ENCODE assay signal across 9 mouse cellular contexts in the genomic region with DNA sequence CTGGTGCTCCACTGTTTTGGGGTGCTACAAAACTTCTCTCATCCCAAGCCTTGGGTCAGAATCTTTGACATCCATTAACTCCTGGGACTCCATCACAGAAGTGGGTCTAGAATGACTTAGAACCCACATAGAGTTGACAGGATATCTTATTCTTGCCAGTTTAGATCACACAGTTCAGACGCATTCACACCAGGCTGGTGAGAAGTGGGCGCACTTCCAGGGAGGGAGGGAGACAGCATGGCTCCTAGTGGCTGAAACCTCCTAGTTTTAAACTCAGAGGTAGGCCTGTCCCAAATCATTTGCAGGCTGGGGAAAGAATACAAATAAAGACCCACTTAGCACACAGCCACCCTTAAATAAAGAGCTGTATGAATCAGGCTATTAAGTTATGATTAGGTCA. TPM values are rescaled to one million over a fixed set of nuclear protein-coding genes. Genes with fewer than 3 reads are reported as not detected.
A peak's percentile ranks its signal among the peaks of the same experiment; 100 is the strongest.
DNase-seq lines count a peak whose midpoint lies in the region; ATAC-seq lines count a peak whose summit lies in the region.
"Had no signal": no experiment of that assay in that cellular context is flagged by ENCODE, and none has a peak within 500 bp of the region (broad histone marks: within the 10 kb centered on the region; RNA-seq: fewer than 3 reads in every experiment).

No protein-coding gene starts in this region.

- H3K4me2 ChIP-seq in hindbrain, embryonic 16.5 days (ENCODE audit: low read length), result no peak overlapping the region
- no peak overlapping the region for H3K4me2 ChIP-seq in hindbrain, embryonic 11.5 days (replicated peaks; ENCODE audit: low read depth, low read length)
- H3K4me2 ChIP-seq in midbrain, embryonic 14.5 days (ENCODE audit: low read length), result no peak overlapping the region
- H3K4me2 ChIP-seq in midbrain, embryonic 11.5 days, result no peak overlapping the region
- H3K4me2 ChIP-seq in intestine, embryonic 15.5 days (replicated peaks), result no peak overlapping the region
- no peak overlapping the region for H3K4me2 ChIP-seq in stomach, embryonic 14.5 days (replicated peaks; ENCODE audit: low read depth, low read length)

- no peaks in the 10 kb centered on the region for H3K9me3 ChIP-seq in hindbrain, embryonic 16.5 days (ENCODE audit: control insufficient read depth, low read length)
- no peaks in the 10 kb centered on the region for H3K9me3 ChIP-seq in hindbrain, embryonic 11.5 days (ENCODE audit: control insufficient read depth, low read length)
- H3K9me3 ChIP-seq in midbrain, embryonic 14.5 days (ENCODE audit: control insufficient read depth, low read length), result no peaks in the 10 kb centered on the region
- no peaks in the 10 kb centered on the region for H3K9me3 ChIP-seq in midbrain, embryonic 11.5 days (ENCODE audit: control insufficient read depth, low read length)
- H3K9me3 ChIP-seq in intestine, embryonic 15.5 days, result no peaks in the 10 kb centered on the region
- no peaks in the 10 kb centered on the region for H3K9me3 ChIP-seq in stomach, embryonic 14.5 days (ENCODE audit: control insufficient read depth, low read depth, low read length)

- no peak overlapping the region for H3K4me3 ChIP-seq in hindbrain, embryonic 16.5 days (ENCODE audit: low read length)
- H3K4me3 ChIP-seq in hindbrain, embryonic 11.5 days (ENCODE audit: low read depth, low read length), result no peak overlapping the region
- H3K4me3 ChIP-seq in midbrain, embryonic 14.5 days (replicated peaks; ENCODE audit: low read depth, low read length), result no peak overlapping the region
- no peak overlapping the region for H3K4me3 ChIP-seq in midbrain, embryonic 11.5 days (ENCODE audit: low read depth, low read length)
- H3K4me3 ChIP-seq in intestine, embryonic 15.5 days (replicated peaks), result no peak overlapping the region
- no peak overlapping the region for H3K4me3 ChIP-seq in stomach, embryonic 14.5 days (ENCODE audit: low read depth, low read length)

- WGBS in hindbrain, embryonic 16.5 days, result 68% methylated on average over 2 of the region's 2 CpGs
- 86% methylated on average over 2 of the region's 2 CpGs for WGBS in hindbrain, embryonic 11.5 days
- 74% methylated on average over 2 of the region's 2 CpGs for WGBS in midbrain, embryonic 14.5 days
- WGBS in midbrain, embryonic 11.5 days, result 83% methylated on average over 2 of the region's 2 CpGs
- WGBS in intestine, embryonic 15.5 days, result 73% methylated on average over 2 of the region's 2 CpGs
- WGBS in stomach, embryonic 14.5 days, result 52% methylated on average over 2 of the region's 2 CpGs

- no peak; the same call in 1 of the 2 replicates for ATAC-seq in hindbrain, embryonic 16.5 days
- no peak for ATAC-seq in hindbrain, embryonic 11.5 days (ENCODE audit: low FRiP score)
- ATAC-seq in midbrain, embryonic 14.5 days (ENCODE audit: low FRiP score, low TSS enrichment), result no peak
- no peak for ATAC-seq in midbrain, embryonic 11.5 days (ENCODE audit: low FRiP score)
- ATAC-seq in intestine, embryonic 15.5 days, result no peak
- no peak for ATAC-seq in stomach, embryonic 14.5 days (ENCODE audit: insufficient number of reproducible peaks, insufficient read depth, low FRiP score, low read depth)

- H3K36me3 ChIP-seq in hindbrain, embryonic 16.5 days (ENCODE audit: control insufficient read depth, insufficient read depth, low read length), result peaks cover 12% of the 10 kb centered on the region; the same call in 1 of the 2 replicates
- H3K36me3 ChIP-seq in hindbrain, embryonic 11.5 days (ENCODE audit: control insufficient read depth, insufficient read depth, low read length), result no peaks in the 10 kb centered on the region
- H3K36me3 ChIP-seq in midbrain, embryonic 14.5 days (ENCODE audit: control insufficient read depth, insufficient read depth, low read length), result peaks cover 35% of the 10 kb centered on the region
- H3K36me3 ChIP-seq in midbrain, embryonic 11.5 days (ENCODE audit: control insufficient read depth, insufficient read depth, low read length), result peaks cover 5% of the 10 kb centered on the region; the same call in 1 of the 2 replicates
- no peaks in the 10 kb centered on the region for H3K36me3 ChIP-seq in intestine, embryonic 15.5 days
- H3K36me3 ChIP-seq in stomach, embryonic 14.5 days (ENCODE audit: control insufficient read depth, insufficient read depth, low read length), result no peaks in the 10 kb centered on the region

- peak overlapping the region; percentile 42; the same call in 1 of the 2 replicates for H3K27ac ChIP-seq in hindbrain, embryonic 16.5 days (ENCODE audit: low read depth, low read length)
- no peak overlapping the region for H3K27ac ChIP-seq in hindbrain, embryonic 11.5 days (ENCODE audit: low read depth, low read length)
- 0 out of 2 replicates have a peak overlapping the region, but pooled peaks have one; percentile 8 for H3K27ac ChIP-seq in midbrain, embryonic 14.5 days (replicated peaks; ENCODE audit: low read depth, low read length)
- no peak overlapping the region for H3K27ac ChIP-seq in midbrain, embryonic 11.5 days (ENCODE audit: low read depth, low read length)
- peak overlapping the region; percentile 48; the same call in 1 of the 2 replicates for H3K27ac ChIP-seq in intestine, embryonic 15.5 days
- peak overlapping the region; percentile 35; the same call in 1 of the 2 replicates for H3K27ac ChIP-seq in stomach, embryonic 14.5 days (ENCODE audit: low read length)

- H3K9ac ChIP-seq in hindbrain, embryonic 16.5 days (ENCODE audit: low read depth, low read length), result no peak overlapping the region
- no peak overlapping the region for H3K9ac ChIP-seq in hindbrain, embryonic 11.5 days (ENCODE audit: low read depth, low read length)
- no peak overlapping the region for H3K9ac ChIP-seq in midbrain, embryonic 14.5 days (replicated peaks; ENCODE audit: low read length)
- H3K9ac ChIP-seq in midbrain, embryonic 11.5 days (ENCODE audit: low read length), result no peak overlapping the region
- H3K9ac ChIP-seq in intestine, embryonic 15.5 days, result no peak overlapping the region
- no peak overlapping the region for H3K9ac ChIP-seq in stomach, embryonic 14.5 days (replicated peaks; ENCODE audit: low read depth, low read length)

- H3K27me3 ChIP-seq in hindbrain, embryonic 16.5 days (replicated peaks; ENCODE audit: control insufficient read depth, insufficient read depth, low read length), result no peaks in the 10 kb centered on the region
- H3K27me3 ChIP-seq in hindbrain, embryonic 11.5 days (ENCODE audit: control insufficient read depth, insufficient read depth, low read length), result no peaks in the 10 kb centered on the region
- no peaks in the 10 kb centered on the region for H3K27me3 ChIP-seq in midbrain, embryonic 14.5 days (ENCODE audit: control insufficient read depth, insufficient read depth, low read length)
- H3K27me3 ChIP-seq in midbrain, embryonic 11.5 days (ENCODE audit: control insufficient read depth, insufficient read depth, low read length), result no peaks in the 10 kb centered on the region
- H3K27me3 ChIP-seq in intestine, embryonic 15.5 days (replicated peaks), result no peaks in the 10 kb centered on the region
- H3K27me3 ChIP-seq in stomach, embryonic 14.5 days (ENCODE audit: control insufficient read depth, insufficient read depth, low read length), result no peaks in the 10 kb centered on the region

- peaks cover 4% of the 10 kb centered on the region for H3K4me1 ChIP-seq in hindbrain, embryonic 16.5 days (ENCODE audit: control insufficient read depth, insufficient read depth, low read depth, low read length)
- no peaks in the 10 kb centered on the region for H3K4me1 ChIP-seq in hindbrain, embryonic 11.5 days (replicated peaks; ENCODE audit: control insufficient read depth, insufficient read depth, low read length)
- no peaks in the 10 kb centered on the region for H3K4me1 ChIP-seq in midbrain, embryonic 14.5 days (ENCODE audit: control insufficient read depth, insufficient read depth, low read length)
- H3K4me1 ChIP-seq in midbrain, embryonic 11.5 days (ENCODE audit: control insufficient read depth, insufficient read depth, low read length), result no peaks in the 10 kb centered on the region
- peaks cover 12% of the 10 kb centered on the region for H3K4me1 ChIP-seq in intestine, embryonic 15.5 days (replicated peaks)
- peaks cover 16% of the 10 kb centered on the region for H3K4me1 ChIP-seq in stomach, embryonic 14.5 days (ENCODE audit: control insufficient read depth, insufficient read depth, low read length)

- no peak for DNase-seq in hindbrain, embryonic 11.5 days (ENCODE audit: low spot score)
- no peak for DNase-seq in midbrain, embryonic 14.5 days
- no peak for DNase-seq in midbrain, embryonic 11.5 days (ENCODE audit: low spot score, missing footprints)
- no peak for DNase-seq in spleen, adult 18-20 months
- DNase-seq: adrenal gland, adult 8-10 months; liver had no signal

RNA-seq across cellular contexts. Expression of a gene that starts 22.6 kb away (rescaled TPM):
- polyA plus RNA-seq in hindbrain, embryonic 16.5 days (2015; fragmentation: Nextera tagmentation; extraction: Ambion mirVana), result 32.4 and 37.4 TPM in 2 replicates
- 28.4 and 29.8 TPM in 2 replicates for polyA plus RNA-seq in hindbrain, embryonic 11.5 days (2014; fragmentation: Nextera tagmentation; extraction: Ambion mirVana)
- polyA plus RNA-seq in midbrain, embryonic 14.5 days (2014; fragmentation: Nextera tagmentation; extraction: Ambion mirVana), result 30.1 and 35.8 TPM in 2 replicates
- polyA plus RNA-seq in midbrain, embryonic 11.5 days (2014; fragmentation: Nextera tagmentation; extraction: Ambion mirVana), result 27.7 and 29.9 TPM in 2 replicates
- 15.5 and 16.2 TPM in 2 replicates for polyA plus RNA-seq in intestine, embryonic 15.5 days (2015; fragmentation: Nextera tagmentation; extraction: Ambion mirVana)
- 26.5 and 30.1 TPM in 2 replicates for polyA plus RNA-seq in stomach, embryonic 14.5 days (2014; fragmentation: Nextera tagmentation; extraction: Ambion mirVana)

RNA-seq across cellular contexts. Expression of a gene that starts 25.4 kb away (rescaled TPM):
- 26.4 and 31.2 TPM in 2 replicates for polyA plus RNA-seq in hindbrain, embryonic 16.5 days (2015; fragmentation: Nextera tagmentation; extraction: Ambion mirVana)
- polyA plus RNA-seq in hindbrain, embryonic 11.5 days (2014; fragmentation: Nextera tagmentation; extraction: Ambion mirVana), result 15.7 and 16.2 TPM in 2 replicates
- polyA plus RNA-seq in midbrain, embryonic 14.5 days (2014; fragmentation: Nextera tagmentation; extraction: Ambion mirVana), result 45.6 and 47.3 TPM in 2 replicates
- polyA plus RNA-seq in midbrain, embryonic 11.5 days (2014; fragmentation: Nextera tagmentation; extraction: Ambion mirVana), result 15.0 and 15.6 TPM in 2 replicates
- polyA plus RNA-seq in intestine, embryonic 15.5 days (2015; fragmentation: Nextera tagmentation; extraction: Ambion mirVana), result 4.0 and 4.4 TPM in 2 replicates
- 9.3 and 9.6 TPM in 2 replicates for polyA plus RNA-seq in stomach, embryonic 14.5 days (2014; fragmentation: Nextera tagmentation; extraction: Ambion mirVana)

RNA-seq across cellular contexts. Expression of a gene that starts 40.8 kb away (rescaled TPM):
- polyA plus RNA-seq in hindbrain, embryonic 16.5 days (2015; fragmentation: Nextera tagmentation; extraction: Ambion mirVana), result 123 and 134 TPM in 2 replicates
- 256 and 266 TPM in 2 replicates for polyA plus RNA-seq in hindbrain, embryonic 11.5 days (2014; fragmentation: Nextera tagmentation; extraction: Ambion mirVana)
- 139 and 171 TPM in 2 replicates for polyA plus RNA-seq in midbrain, embryonic 14.5 days (2014; fragmentation: Nextera tagmentation; extraction: Ambion mirVana)
- 258 and 272 TPM in 2 replicates for polyA plus RNA-seq in midbrain, embryonic 11.5 days (2014; fragmentation: Nextera tagmentation; extraction: Ambion mirVana)
- polyA plus RNA-seq in intestine, embryonic 15.5 days (2015; fragmentation: Nextera tagmentation; extraction: Ambion mirVana), result 245 and 263 TPM in 2 replicates
- 232 and 245 TPM in 2 replicates for polyA plus RNA-seq in stomach, embryonic 14.5 days (2014; fragmentation: Nextera tagmentation; extraction: Ambion mirVana)

Comparison
In these comparisons a context has a peak if more than half of its experiments do, and no peak if none do; other contexts are left out.
1. H3K27ac ChIP-seq: peak in hindbrain, embryonic 16.5 days (single experiment), midbrain, embryonic 14.5 days (single experiment), intestine, embryonic 15.5 days (single experiment) and stomach, embryonic 14.5 days (single experiment); none in hindbrain, embryonic 11.5 days (single experiment) and midbrain, embryonic 11.5 days (single experiment).